ENCODE assay signal across 8 mouse cellular contexts in genomic region chr7:51862097-51862492, GRCm38 (mm10). TPM values are rescaled to one million over a fixed set of nuclear protein-coding genes. Genes with fewer than 3 reads are reported as not detected.
DNase-seq lines count a peak whose midpoint lies in the region; ATAC-seq lines count a peak whose summit lies in the region.

Gene Fancf, minus strand, starts transcription at chr7:51862267.

- peak within 1 kb of the TSS; percentile 89 for H3K9ac ChIP-seq in intestine, embryonic 14.5 days (ENCODE audit: low read length)

- H3K36me3 ChIP-seq in intestine, embryonic 14.5 days (ENCODE audit: control insufficient read depth, insufficient read depth, low read length), result peaks cover 28% of the 10 kb centered on the region

- intact Hi-C loops in left cerebral cortex, postnatal 14 days (cut with DNase I), result loop anchor here (5.0 kb wide), 1 partner anchor 110 kb away; no protein-coding TSS in a partner anchor

- peak within 1 kb of the TSS; percentile 66 for H3K4me3 ChIP-seq in intestine, embryonic 14.5 days (ENCODE audit: low read depth, low read length)

- WGBS in intestine, embryonic 14.5 days, result under 1% methylated on average over 43 of the region's 43 CpGs

- peak; percentile 99 for ATAC-seq in intestine, embryonic 14.5 days (replicated peaks; ENCODE audit: low FRiP score, low TSS enrichment, low read depth)

- peak within 1 kb of the TSS; percentile 96 for H3K27ac ChIP-seq in intestine, embryonic 14.5 days (ENCODE audit: low read depth)

- peak within 1 kb of the TSS; percentile 56 for H3K4me2 ChIP-seq in intestine, embryonic 14.5 days (ENCODE audit: low read length)

- H3K27me3 ChIP-seq in intestine, embryonic 14.5 days (replicated peaks; ENCODE audit: control insufficient read depth, insufficient read depth, low read length), result no peaks in the 10 kb centered on the region

- peak; percentile 97 to 98 for DNase-seq in adrenal gland, adult 18-20 months (ENCODE audit: low spot score in 2 of 2)
- peak; percentile 98 for DNase-seq in embryo, embryonic 11 days
- peak; percentile 95 for DNase-seq in gastrocnemius, postnatal 25 days
- DNase-seq in intestine, embryonic 14.5 days (ENCODE audit: low spot score), result peak; percentile 99
- DNase-seq in left cerebral cortex, postnatal 14 days (ENCODE audit: low spot score in 2 of 2), result peak; percentile 98 to 100
- peak; percentile 96 for DNase-seq in mesoderm, embryonic 11.5 days (ENCODE audit: low read depth, low spot score)
- DNase-seq in right cerebral cortex, postnatal 36 days (ENCODE audit: low spot score in 2 of 2), result peak; percentile 96 to 98
- DNase-seq in yolk sac, embryonic 10.5 days (ENCODE audit: low spot score), result peak; percentile 96

- no peaks in the 10 kb centered on the region for H3K9me3 ChIP-seq in intestine, embryonic 14.5 days (ENCODE audit: control insufficient read depth, low read length)

- H3K4me1 ChIP-seq in intestine, embryonic 14.5 days (replicated peaks; ENCODE audit: control insufficient read depth, insufficient read depth, low read length), result peaks cover 5% of the 10 kb centered on the region; the same call in 1 of the 2 replicates

RNA-seq across cellular contexts. Expression of gene Fancf, which starts in this region (rescaled TPM):
- 1 to 10 TPM; 8.1 to 9.5 TPM for total RNA-seq in adrenal gland, adult 18-20 months (2021)
- total RNA-seq in gastrocnemius, postnatal 25 days (2021), result 1 to 10 TPM; 1.2 to 1.3 TPM
- 7.3 and 13.0 TPM in 2 replicates for polyA plus RNA-seq in intestine, embryonic 14.5 days (2014; fragmentation: Nextera tagmentation; extraction: Ambion mirVana)
- total RNA-seq in left cerebral cortex, postnatal 14 days (2021), result 1 to 10 TPM; 3.7 to 4.7 TPM

Comparison
In these comparisons a context has a peak if more than half of its experiments do, and no peak if none do; other contexts are left out.
1. Peak in every context shown above with its lines: DNase-seq, ATAC-seq, H3K4me3 ChIP-seq and H3K27ac ChIP-seq.